Mouse (Mus musculus): ENCODE results near the gene Musk. TPM values are rescaled to one million over a fixed set of nuclear protein-coding genes. Genes with fewer than 3 reads are reported as not detected.

The Musk gene
- total RNA-seq, 2 experiments from 2014 or later, result 1.2 to 1.9 TPM

- DNase-seq (ENCODE audit: low spot score in 2 of 2), result peak in 1 of 2 experiments; percentile 0
Observed at GRCm38 (mm10) chr4:58413188-58414185, 127.7 kb downstream of the Musk start.

- peak in 1 of 2 experiments; percentile 0 for DNase-seq (ENCODE audit: low spot score in 2 of 2)
Observed at GRCm38 (mm10) chr4:58415537-58415936, 129.8 kb downstream of the Musk start.

- DNase-seq (ENCODE audit: low spot score in 2 of 2), result no peak
Observed at GRCm38 (mm10) chr4:58417319-58417718, 131.6 kb downstream of the Musk start.

- DNase-seq (ENCODE audit: low spot score in 2 of 2), result peak in 1 of 2 experiments; percentile 25
Observed at GRCm38 (mm10) chr4:58419225-58419624, 133.5 kb downstream of the Musk start.

- DNase-seq (ENCODE audit: low spot score in 2 of 2), result peak; percentile 27 to 35
Observed at GRCm38 (mm10) chr4:58423276-58423930, 137.6 kb downstream of the Musk start.

Other genes starting within 250 kb of the Musk start
- gene Svep1, start 79.1 kb upstream of the Musk start, total RNA-seq (2021), result under 1 TPM; 0.45 to 0.86 TPM